Mouse (Mus musculus): Measurements from ENCODE around the gene Mkks.
"Not testable (repeated sequence)": the region's sequence is repeated elsewhere in the genome, so short reads cannot be mapped to it uniquely, and the experiment has no call there.

Mkks gene

DNA sequence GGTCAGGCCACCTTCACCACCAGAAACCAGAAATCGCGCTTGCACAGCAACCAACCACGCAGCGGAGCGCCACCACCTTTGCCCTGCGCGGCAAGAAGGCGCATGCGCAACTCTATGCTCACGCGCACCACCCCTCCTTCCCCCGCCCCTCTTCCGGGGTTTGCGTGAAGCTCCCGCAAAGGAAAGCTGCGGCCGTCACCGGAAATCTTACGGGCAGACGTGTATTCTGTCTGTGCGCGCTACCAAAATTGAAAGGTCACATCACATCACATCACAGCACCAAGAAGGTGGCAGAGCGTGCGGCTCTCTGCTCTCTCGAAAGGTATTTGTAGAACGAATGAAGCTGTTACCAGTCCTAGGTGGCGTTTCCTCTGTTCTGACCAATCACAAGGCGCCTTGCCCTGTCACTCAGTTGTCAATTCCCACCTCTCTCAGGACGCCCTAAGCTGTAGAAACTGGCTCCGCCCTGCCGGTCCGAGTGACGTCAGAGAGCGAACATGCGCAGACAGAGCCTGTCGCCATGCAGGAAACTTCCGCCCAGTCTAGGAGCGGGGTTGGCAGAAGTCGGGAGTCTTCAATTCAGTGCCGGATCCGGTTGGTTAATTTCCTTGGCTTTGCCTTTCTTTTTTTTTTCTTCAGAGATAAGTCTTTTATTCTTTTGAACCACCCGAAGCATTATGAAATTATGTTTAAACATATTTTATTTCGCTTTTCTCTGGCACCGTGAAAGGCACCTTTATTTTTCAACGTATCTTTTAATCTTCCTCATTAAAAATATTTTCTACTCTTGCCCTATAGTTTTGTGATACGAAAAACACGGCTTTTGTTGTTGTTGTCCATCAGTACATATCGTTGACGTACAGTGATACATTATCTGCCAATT is at the start of gene Mkks, which contains the start of the genes Slx4ip and AL731706.1:
Gene Mkks (minus strand): TSS at position 322 of the 883 bp plus-strand sequence.
Gene Slx4ip (plus strand): TSS at position 151 of the 883 bp plus-strand sequence.
Gene AL731706.1 (minus strand): TSS at position 322 of the 883 bp plus-strand sequence.
- in situ Hi-C loops (cut with MboI, MseI), result no loop called here

DNA sequence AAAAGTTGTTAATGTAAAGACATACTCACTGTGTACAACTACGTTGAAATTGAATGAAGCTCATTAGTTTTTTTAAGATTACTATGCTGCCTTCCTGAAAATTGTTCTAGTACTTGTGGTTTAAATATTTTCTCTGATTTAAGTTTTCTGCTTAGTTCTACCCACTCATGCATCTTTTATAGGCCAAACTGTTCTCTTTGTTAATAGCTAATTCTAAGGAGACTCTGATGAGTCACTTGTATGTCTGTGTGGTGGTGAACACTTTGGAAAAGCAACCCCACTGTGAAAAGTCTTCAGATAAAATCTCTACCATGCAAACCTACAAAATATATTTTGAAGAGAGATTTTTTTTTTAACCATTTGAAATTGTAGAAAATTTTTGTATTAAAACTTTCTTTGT is 47.1 kb upstream of the Mkks start:
- in situ Hi-C loops (cut with MboI, MseI), result no loop called here

DNA sequence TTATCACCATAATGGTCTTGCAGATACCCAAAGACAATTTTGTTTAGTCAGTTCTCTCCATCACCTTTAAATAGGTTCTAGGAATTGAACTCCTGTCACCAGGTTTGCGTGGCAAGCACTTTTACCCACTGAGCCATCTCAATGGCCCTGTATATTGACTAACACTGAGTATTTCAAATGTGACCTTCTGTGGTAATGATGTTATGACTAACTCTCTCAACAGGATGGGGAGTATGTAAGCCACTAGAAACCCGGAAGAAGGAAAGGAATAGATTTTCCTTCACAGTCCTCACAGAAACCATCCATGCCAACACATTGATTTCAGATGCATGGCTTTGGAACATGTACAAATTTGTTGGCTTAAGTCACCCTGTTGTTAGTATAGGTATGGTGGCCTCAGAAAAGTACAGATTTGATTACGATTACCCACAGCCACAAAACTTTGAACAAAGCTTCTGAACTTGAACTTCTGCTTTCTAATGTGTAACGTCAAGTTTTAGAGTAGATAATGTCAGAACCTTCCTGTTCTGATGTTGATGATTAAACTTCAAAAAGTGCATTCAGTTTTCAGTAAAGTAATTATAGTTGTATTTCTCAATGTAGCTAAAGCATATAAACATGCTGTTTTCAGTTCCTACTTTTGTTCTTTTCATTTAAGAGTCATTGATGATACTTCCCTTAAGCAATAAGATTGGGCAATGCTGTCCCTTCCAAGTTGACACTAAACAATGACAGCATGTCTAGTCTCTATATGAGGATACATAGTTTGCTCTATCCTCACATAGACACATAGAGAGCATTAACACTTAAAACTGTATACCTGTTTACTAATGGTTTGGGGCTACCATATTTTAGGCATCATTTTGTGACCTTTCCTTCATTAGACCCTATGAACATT is 45.5 kb upstream of the Mkks start:
- in situ Hi-C loops (cut with MboI, MseI), result no loop called here

DNA sequence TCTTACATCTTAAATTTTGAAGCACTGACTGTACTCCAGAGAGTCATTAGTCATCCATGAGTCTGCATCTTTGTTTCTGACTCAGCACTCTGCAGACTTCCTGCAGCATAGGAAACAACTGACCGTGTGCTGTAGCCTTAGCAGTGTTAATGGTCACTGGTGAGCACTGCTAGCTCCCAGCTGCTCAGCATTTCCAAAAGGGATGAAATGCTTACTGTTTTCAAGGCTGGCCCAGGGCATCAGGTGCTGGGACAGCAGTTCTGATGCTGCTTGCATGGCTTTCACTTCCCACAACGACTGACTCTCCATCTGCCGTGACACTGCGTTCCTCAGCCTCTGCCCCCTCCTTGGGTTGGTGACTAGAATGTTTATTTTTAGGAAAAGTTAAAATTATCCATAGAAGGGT is 29.8 kb upstream of the Mkks start:
- in situ Hi-C loops (cut with MboI, MseI), result no loop called here

DNA sequence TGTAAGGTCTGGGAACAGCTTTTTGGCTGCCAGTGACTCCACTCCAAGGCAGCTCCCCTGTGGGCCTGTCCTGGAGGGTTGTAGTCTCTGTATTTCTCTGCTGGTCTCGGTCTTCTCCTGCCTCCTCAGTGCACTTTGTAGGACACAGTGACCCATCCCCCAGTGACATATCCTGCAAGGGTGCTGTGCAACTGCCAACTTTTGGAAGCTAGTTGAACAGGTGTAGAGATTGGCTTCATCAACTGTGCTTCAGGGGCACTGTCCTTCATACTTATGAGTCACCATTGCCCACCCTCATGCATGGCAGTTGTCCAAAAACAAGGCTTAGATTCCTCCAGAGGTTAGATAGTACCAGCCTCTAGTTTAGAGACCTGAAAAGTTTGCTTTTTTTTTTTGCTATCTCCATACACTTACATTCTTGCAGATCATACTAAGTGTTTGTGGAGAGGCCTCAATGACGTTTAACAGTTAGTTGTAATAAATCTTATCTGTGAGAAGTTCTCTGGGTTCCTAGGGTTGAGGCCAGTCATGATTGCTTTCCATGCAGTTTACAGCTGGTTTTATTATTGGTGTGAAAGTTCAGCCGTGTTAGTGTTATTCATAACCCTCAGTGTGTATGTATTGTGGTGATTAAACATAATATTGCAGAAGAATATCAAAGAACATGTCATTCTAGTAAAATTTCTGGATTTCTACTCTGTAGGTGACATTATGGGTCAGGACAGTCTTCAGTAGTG is 29.2 kb upstream of the Mkks start:
- in situ Hi-C loops (cut with MboI, MseI), result no loop called here

DNA sequence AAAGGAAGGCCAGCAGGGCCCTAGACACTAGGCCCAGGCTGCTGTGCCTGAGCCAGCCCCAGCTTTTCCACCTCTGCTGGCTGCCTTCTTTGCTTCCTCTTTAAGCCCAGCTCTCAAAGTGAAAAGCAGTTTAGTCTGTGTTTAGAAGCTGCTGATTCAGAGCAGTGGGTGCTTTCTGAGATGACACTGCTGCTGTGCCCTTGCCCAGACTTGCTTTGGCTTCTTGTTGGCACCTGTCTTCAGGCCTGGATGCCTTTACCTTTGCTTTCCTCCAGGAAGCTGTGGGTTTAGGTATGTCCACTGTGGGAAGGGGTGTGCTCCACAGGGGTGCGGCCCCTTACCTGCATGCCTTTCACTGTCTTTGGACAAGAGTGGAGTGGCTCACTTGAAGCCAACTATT is 28.2 kb upstream of the Mkks start:
- in situ Hi-C loops (cut with MboI, MseI), result no loop called here

DNA sequence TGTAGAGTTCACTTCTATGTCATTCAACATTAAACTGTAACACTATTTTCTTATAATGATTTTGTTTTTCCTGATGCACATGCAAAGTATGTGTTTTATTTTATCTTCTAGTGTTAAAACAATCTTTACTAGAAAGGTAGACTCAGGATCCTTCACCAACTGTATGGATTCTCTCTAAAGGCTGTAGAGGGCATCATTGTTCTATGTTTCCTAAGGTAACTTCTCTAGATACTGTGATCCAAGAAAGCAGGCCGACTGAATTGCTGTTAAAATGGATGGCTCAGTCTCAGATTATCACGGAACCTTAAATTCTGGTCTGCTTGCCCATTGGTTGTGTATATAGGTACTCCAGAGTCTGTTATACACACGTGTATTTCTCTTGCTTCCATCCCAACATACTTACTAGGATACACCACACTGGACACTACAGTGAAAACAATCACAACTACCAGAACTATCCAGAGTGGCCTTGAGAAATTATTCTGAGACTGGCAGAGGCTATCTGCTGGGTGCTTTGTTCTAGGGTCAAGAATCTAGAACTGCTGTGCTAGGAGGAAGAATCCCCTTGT is 23.2 kb upstream of the Mkks start:
- in situ Hi-C loops (cut with MboI, MseI), result no loop called here

DNA sequence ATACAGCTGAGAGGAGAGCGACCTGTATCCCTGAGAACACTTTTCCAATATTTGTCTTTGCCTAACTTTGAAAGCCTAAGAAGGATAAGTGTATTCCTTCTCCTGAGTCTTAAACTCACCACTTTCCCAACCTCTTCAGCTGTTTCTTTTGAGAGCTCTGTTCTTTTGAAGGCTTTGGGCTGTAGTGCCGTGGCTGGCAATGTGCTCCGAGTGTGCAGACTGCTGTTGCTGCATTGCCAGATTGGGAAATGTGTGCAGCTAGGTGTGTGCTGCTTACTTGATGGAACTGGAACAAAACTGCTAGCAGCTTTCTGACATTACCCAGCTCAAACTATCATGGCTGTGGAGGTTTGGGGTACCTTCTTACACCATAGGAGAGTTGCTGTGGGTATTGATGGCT is 21.8 kb upstream of the Mkks start:
- in situ Hi-C loops (cut with MboI, MseI), result no loop called here

DNA sequence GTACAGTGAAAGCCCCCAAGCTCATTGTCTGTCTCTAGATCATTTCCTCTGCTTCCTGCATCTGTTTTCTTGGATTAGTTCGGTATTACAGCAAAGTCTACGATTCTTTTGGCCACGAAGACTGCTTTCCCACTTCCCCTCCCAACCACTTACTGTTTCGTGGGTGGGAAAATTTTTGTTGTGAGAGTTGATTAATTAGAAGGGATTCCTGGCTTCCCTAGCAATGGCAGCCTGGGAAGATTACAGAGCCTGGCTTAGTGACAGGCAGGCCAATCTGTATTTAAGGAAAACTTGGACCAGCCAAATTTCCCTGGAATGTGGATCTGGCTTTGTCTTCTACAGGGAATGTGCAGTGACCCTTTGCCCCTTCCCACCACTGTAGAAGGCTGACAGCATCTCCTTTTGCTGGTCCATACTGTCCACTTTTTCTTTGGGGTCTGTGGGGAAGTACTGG is 20.8 kb upstream of the Mkks start:
- in situ Hi-C loops (cut with MboI, MseI), result no loop called here

DNA sequence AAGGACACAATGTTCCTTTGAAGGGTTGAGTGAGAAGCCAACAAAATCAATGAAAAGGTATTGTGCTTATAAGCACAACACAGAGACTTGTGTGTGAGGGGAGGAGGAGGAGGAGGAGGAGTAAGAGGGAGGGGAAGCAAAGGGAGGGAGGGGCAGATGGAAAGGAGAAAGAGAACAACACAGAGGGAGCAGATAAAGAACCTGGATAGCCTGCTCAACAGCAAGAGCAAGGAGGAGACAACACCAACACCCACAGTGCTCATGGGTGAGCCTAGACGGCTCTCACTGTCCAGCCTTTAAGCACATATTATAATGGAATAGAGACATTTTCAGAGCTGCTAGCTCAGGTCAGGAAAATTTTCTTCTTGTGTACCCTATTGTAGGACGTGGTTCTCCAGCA is 18.1 kb upstream of the Mkks start:
- in situ Hi-C loops (cut with MboI, MseI), result no loop called here

DNA sequence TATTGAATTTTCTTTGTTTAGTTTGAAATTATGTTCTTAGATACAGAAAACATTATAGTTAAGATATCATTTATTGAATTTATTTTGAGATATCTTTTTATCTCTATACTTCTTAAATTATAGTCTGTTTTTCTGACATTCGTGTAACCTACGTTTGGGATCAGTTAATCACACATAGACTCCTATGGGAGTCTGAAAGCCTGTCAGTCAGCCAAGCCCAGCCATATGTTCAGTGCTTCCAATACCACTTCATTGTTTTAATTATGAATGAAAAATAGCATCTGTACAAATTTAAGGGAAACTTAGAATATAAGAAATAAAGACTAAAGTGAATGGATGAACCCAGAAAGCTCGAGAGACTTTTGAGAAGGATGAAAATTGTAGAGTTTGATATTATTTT is 17.4 kb upstream of the Mkks start:
- in situ Hi-C loops (cut with MboI, MseI), result no loop called here

DNA sequence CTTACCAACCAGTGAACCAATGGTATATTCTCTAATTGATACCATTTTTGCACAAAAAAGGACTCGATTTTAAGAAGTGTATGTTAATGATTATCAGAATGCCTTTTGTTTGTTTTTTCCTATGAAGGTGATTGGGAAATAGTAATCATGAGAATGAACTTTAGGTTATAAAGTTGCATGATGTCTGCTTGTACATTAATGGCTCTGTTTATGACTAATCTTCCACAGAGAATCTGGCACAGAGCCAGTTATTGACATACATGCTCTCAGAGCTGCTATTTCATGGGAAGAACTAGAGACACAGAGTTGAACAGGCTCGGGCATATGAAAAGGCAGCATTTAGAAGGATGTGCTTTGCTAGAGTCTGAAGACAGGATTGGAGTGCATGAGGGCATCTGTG is 4.9 kb upstream of the Mkks start:
- in situ Hi-C loops (cut with MboI, MseI), result no loop called here

DNA sequence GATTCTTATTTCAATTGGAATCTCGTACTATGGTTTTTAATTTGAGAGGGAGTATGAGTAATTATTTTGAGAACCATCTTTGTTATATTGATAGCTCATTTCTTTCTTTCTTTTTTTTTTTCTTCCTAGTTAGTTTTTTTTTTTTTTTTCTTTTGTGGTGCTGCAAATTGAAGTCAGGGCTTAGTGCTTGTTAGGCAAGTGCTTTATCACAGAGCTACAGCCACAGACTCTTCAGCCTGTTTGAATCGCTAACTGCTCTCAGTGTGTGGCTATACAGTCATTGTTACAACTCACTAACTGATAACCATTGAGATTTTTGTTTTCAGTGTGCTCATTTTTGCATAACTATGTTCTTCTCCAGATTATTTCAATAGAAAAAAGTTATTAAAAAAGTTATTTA is 3.3 kb upstream of the Mkks start:
- in situ Hi-C loops (cut with MboI, MseI), result no loop called here

DNA sequence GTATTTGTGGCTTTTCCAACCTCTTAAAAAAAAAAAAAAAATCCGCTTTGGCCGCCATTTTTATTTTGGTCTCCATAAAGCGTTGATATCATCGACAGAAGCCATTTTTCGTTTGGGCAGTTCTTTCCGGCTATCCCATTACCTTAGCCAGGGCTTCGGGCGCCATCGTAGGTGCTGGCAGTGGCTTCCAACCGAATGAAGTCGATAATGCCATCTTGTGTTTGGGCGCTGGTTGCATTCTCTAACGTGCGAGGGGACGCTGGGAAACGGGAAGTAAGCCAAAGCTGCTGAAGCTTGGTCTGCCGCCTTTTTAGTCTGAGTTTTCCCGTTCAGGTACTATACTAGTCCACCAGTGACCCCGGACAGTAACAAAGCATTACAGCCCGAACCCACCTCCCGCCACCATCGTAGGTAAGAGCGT is 772 bp upstream of the Mkks start:
- in situ Hi-C loops (cut with MboI, MseI), result no loop called here

DNA sequence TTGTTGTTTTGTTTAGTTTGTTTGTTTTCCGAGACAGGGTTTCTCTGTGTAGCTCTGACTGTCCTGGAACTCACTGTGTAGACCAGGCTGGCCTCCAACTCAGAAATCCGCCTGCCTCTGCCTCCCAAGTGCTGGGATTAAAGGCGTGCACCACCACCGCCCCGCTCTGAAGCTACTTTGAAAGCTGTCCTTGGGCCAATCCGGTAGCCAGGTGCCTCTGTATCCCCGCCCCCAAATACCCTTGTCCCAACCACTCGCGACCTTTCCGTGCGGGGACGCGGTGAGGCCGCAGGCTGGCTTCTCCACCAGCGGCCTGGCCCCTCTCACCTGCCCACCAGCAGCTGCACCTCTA is 497 bp downstream of the Mkks start:
- in situ Hi-C loops (cut with MboI, MseI), result not testable (repeated sequence)

DNA sequence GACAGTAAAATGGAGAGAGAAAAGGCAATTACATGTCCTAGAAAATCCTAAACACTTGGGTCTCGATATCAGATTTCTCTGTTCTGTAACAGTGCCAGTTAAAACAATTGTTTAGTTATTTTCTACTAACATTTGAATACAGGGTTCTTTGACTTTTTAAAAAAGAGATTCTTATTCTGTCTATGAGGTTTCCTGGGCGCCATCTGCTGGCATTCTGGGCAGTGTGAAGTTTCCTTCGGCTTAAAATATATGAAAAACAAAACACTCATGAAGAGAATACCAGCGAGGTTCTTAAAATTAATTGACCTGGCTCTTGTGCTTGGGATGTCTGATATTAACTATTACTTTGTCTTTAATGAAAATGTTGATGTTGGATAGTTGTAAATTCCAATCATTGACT is 4.3 kb downstream of the Mkks start:
- in situ Hi-C loops (cut with MboI, MseI), result no loop called here

DNA sequence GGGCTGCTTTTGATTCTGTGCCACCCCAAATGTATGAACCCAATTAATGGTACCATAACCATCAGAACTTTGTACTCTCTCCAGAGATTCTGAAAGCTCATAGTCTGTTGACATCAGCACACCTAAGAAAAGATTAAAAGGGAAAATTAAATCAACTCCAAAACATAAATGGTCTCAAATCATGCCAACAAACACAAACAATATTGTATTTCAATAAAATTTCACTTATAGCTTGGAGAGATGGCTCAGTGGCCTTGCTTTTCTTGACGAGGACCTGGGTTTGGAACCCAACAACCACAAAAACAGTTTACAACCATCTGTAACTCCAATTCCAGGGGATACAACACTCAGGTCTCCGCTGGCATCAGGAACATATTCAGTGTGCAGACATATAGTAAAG is 5.6 kb downstream of the Mkks start, which contains the start of gene AL731706.2:
Gene AL731706.2 (minus strand): TSS at position 101 of the 400 bp plus-strand sequence.
- in situ Hi-C loops (cut with MboI, MseI), result no loop called here

DNA sequence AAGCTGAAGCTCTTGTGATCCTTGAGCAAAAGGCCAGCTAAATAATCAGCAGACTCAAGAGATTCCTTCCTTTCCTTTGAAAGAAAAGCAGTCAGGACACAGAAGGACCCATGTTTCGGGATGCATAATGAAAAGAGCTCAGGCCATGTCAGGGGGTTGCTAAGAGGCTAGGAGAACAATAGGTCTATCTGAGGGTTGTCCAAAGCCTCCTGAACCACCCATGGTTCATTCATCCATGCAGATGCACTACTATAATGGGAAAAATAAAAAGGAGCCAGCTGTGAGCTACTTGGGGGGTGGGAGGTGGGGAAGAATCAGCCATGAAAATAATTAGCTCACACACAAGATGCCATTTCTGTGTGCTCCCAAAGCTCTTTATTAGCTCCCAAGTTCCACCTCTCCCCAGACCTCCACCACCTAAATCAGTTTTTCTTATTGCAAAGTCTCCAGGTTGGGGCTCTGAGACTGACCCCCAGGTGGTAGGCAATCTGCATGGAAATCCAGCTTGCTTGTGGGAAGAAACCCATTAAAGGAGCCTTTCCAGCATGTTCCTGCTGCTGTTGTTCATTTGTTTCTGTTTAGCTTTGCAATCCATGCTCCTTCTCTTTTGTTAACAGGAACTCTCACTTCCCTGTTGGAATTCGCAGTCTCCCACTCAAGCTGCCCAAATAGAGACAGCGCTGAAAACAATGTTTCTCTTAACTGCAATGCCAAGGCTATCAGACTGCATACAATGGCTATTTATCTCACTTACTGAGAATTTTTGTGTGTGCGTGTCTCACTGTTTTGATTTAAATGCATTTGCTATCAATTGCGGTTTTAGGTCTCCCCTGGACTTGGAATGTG is 36.4 kb downstream of the Mkks start:
- in situ Hi-C loops (cut with MboI, MseI), result no loop called here

DNA sequence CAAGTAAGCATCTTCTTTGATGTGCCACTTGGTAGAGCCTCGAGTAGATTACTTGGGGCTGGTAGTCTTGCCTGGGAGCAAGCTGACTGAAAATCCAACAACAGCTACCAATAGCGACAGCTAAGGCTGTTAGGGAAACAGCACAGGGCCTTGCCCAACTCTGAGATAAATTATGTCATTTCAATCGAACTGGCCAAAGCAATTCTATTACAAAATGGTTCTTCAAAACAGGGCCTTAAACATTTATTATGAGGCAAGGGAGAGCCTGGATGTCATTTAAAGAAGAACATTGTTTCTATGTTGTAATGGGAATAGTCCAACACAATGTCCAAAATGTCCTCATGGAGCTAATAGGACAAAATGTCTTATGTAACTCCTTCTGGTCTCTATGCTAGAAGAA is 40.8 kb downstream of the Mkks start:
- in situ Hi-C loops (cut with MboI, MseI), result no loop called here

DNA sequence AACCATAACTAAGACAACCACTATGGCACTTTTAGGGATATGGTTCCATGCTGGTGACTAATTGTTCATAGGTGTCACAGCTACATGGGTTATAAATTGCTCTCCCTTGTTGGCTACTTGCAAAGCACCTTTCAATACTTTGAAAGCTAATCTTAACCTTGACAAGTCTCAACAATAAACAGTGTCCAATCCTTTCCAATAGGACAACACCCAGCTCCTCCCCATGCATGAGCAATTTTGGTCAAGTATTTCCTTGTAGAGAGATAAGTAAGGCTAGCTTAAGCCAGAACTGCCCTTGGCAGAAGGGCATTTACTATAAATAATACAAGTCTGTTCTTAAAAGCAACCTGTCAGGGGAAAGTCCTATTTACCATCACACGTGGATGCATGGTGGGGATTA is 53.2 kb downstream of the Mkks start:
- in situ Hi-C loops (cut with MboI, MseI), result loop anchor here (10.0 kb wide), 1 partner anchor 653 kb away; no protein-coding TSS in a partner anchor
